Mouse (Mus musculus): ENCODE results near the gene Nlgn1. TPM values are rescaled to one million over a fixed set of nuclear protein-coding genes. Genes with fewer than 3 reads are reported as not detected.

Nlgn1 gene
- polyA plus RNA-seq, 1 experiment from 2014 or later, result 29.4 TPM

GRCm38 (mm10) chr3:25967546-25967945 lies 364.7 kb downstream of the Nlgn1 start:
- Histone ChIP-seq H3K4me2 (ENCODE audit: low read length) (no peak overlapping the region), H3K4me3 (ENCODE audit: low read length) (no peak overlapping the region), H3K9me3 (ENCODE audit: control insufficient read depth, low read length) (no peaks in the 10 kb centered on the region), H3K27me3 (replicated peaks; ENCODE audit: control insufficient read depth, insufficient read depth, low read length) (no peaks in the 10 kb centered on the region), H3K4me1 (ENCODE audit: control insufficient read depth, insufficient read depth, low read depth, low read length) (no peaks in the 10 kb centered on the region), H3K36me3 (ENCODE audit: control insufficient read depth, insufficient read depth, low read length) (no peaks in the 10 kb centered on the region), H3K9ac (ENCODE audit: low read depth, low read length) (no peak overlapping the region), H3K27ac (ENCODE audit: low read depth, low read length) (no peak overlapping the region)
- WGBS, result 84% methylated on average over 2 of the region's 2 CpGs
- ATAC-seq, result no peak

- no peak for ATAC-seq
- WGBS, result 75% methylated on average over 3 of the region's 3 CpGs
- no peak overlapping the region for H3K9ac ChIP-seq (ENCODE audit: low read depth, low read length)
- H3K27me3 ChIP-seq (replicated peaks; ENCODE audit: control insufficient read depth, insufficient read depth, low read length), result no peaks in the 10 kb centered on the region
- no peak overlapping the region for H3K4me3 ChIP-seq (ENCODE audit: low read length)
- no peaks in the 10 kb centered on the region for H3K9me3 ChIP-seq (ENCODE audit: control insufficient read depth, low read length)
- H3K4me2 ChIP-seq (ENCODE audit: low read length), result no peak overlapping the region
- H3K4me1 ChIP-seq (ENCODE audit: control insufficient read depth, insufficient read depth, low read depth, low read length), result no peaks in the 10 kb centered on the region
- H3K36me3 ChIP-seq (ENCODE audit: control insufficient read depth, insufficient read depth, low read length), result no peaks in the 10 kb centered on the region
- H3K27ac ChIP-seq (ENCODE audit: low read depth, low read length), result no peak overlapping the region
Measured at GRCm38 (mm10) chr3:25964237-25964636, 368.0 kb downstream of the Nlgn1 start.

- Histone ChIP-seq H3K4me1 (ENCODE audit: control insufficient read depth, insufficient read depth, low read depth, low read length) (no peaks in the 10 kb centered on the region), H3K4me2 (ENCODE audit: low read length) (no peak overlapping the region), H3K9ac (ENCODE audit: low read depth, low read length) (no peak overlapping the region), H3K27me3 (replicated peaks; ENCODE audit: control insufficient read depth, insufficient read depth, low read length) (no peaks in the 10 kb centered on the region), H3K9me3 (ENCODE audit: control insufficient read depth, low read length) (no peaks in the 10 kb centered on the region), H3K36me3 (ENCODE audit: control insufficient read depth, insufficient read depth, low read length) (no peaks in the 10 kb centered on the region), H3K4me3 (ENCODE audit: low read length) (no peak overlapping the region), H3K27ac (ENCODE audit: low read depth, low read length) (no peak overlapping the region)
- peak; percentile 37; the same call in 1 of the 2 replicates for ATAC-seq
- 77% methylated on average over 2 of the region's 2 CpGs for WGBS
Measured at GRCm38 (mm10) chr3:25963568-25963967, 368.7 kb downstream of the Nlgn1 start.

GRCm38 (mm10) chr3:25916535-25916934 lies 415.7 kb downstream of the Nlgn1 start:
- Histone ChIP-seq H3K27ac (ENCODE audit: low read depth, low read length) (no peak overlapping the region), H3K36me3 (ENCODE audit: control insufficient read depth, insufficient read depth, low read length) (no peaks in the 10 kb centered on the region), H3K4me2 (ENCODE audit: low read length) (no peak overlapping the region), H3K9me3 (ENCODE audit: control insufficient read depth, low read length) (no peaks in the 10 kb centered on the region), H3K27me3 (replicated peaks; ENCODE audit: control insufficient read depth, insufficient read depth, low read length) (no peaks in the 10 kb centered on the region), H3K4me1 (ENCODE audit: control insufficient read depth, insufficient read depth, low read depth, low read length) (no peaks in the 10 kb centered on the region), H3K9ac (ENCODE audit: low read depth, low read length) (no peak overlapping the region), H3K4me3 (ENCODE audit: low read length) (no peak overlapping the region)
- no peak for ATAC-seq
- WGBS, result 45% methylated on average over 5 of the region's 5 CpGs

- H3K4me3 ChIP-seq (ENCODE audit: low read length), result no peak overlapping the region
- ATAC-seq, result peak; percentile 82
- no peak overlapping the region for H3K27ac ChIP-seq (ENCODE audit: low read depth, low read length)
- no peaks in the 10 kb centered on the region for H3K36me3 ChIP-seq (ENCODE audit: control insufficient read depth, insufficient read depth, low read length)
- H3K9me3 ChIP-seq (ENCODE audit: control insufficient read depth, low read length), result no peaks in the 10 kb centered on the region
- no peaks in the 10 kb centered on the region for H3K27me3 ChIP-seq (replicated peaks; ENCODE audit: control insufficient read depth, insufficient read depth, low read length)
- WGBS, result 57% methylated on average over 2 of the region's 2 CpGs
- no peaks in the 10 kb centered on the region for H3K4me1 ChIP-seq (ENCODE audit: control insufficient read depth, insufficient read depth, low read depth, low read length)
- H3K4me2 ChIP-seq (ENCODE audit: low read length), result no peak overlapping the region
- H3K9ac ChIP-seq (ENCODE audit: low read depth, low read length), result no peak overlapping the region
Measured at GRCm38 (mm10) chr3:25914365-25915065, 417.7 kb downstream of the Nlgn1 start.

- Histone ChIP-seq H3K27me3 (replicated peaks; ENCODE audit: control insufficient read depth, insufficient read depth, low read length) (no peaks in the 10 kb centered on the region), H3K4me3 (ENCODE audit: low read length) (no peak overlapping the region), H3K4me2 (ENCODE audit: low read length) (no peak overlapping the region), H3K4me1 (ENCODE audit: control insufficient read depth, insufficient read depth, low read depth, low read length) (no peaks in the 10 kb centered on the region; the same call in 1 of the 2 replicates), H3K36me3 (ENCODE audit: control insufficient read depth, insufficient read depth, low read length) (no peaks in the 10 kb centered on the region), H3K9ac (ENCODE audit: low read depth, low read length) (no peak overlapping the region), H3K9me3 (ENCODE audit: control insufficient read depth, low read length) (peaks cover 3% of the 10 kb centered on the region), H3K27ac (ENCODE audit: low read depth, low read length) (peak overlapping the region; percentile 51)
- 64% methylated on average over 11 of the region's 11 CpGs for WGBS
- peak; percentile 95 for ATAC-seq
Measured at GRCm38 (mm10) chr3:25903140-25903809, 429.0 kb downstream of the Nlgn1 start.

- Histone ChIP-seq H3K4me3 (ENCODE audit: low read length) (no peak overlapping the region), H3K36me3 (ENCODE audit: control insufficient read depth, insufficient read depth, low read length) (no peaks in the 10 kb centered on the region), H3K4me2 (ENCODE audit: low read length) (no peak overlapping the region), H3K27ac (ENCODE audit: low read depth, low read length) (no peak overlapping the region), H3K27me3 (replicated peaks; ENCODE audit: control insufficient read depth, insufficient read depth, low read length) (no peaks in the 10 kb centered on the region), H3K9ac (ENCODE audit: low read depth, low read length) (no peak overlapping the region), H3K9me3 (ENCODE audit: control insufficient read depth, low read length) (peaks cover 2% of the 10 kb centered on the region), H3K4me1 (ENCODE audit: control insufficient read depth, insufficient read depth, low read depth, low read length) (no peaks in the 10 kb centered on the region)
- no peak for ATAC-seq
Measured at GRCm38 (mm10) chr3:25897456-25897855, 434.8 kb downstream of the Nlgn1 start.

GRCm38 (mm10) chr3:25884797-25885196 lies 447.5 kb downstream of the Nlgn1 start:
- Histone ChIP-seq H3K9ac (ENCODE audit: low read depth, low read length) (no peak overlapping the region), H3K36me3 (ENCODE audit: control insufficient read depth, insufficient read depth, low read length) (no peaks in the 10 kb centered on the region), H3K27ac (ENCODE audit: low read depth, low read length) (no peak overlapping the region), H3K4me1 (ENCODE audit: control insufficient read depth, insufficient read depth, low read depth, low read length) (no peaks in the 10 kb centered on the region), H3K9me3 (ENCODE audit: control insufficient read depth, low read length) (no peaks in the 10 kb centered on the region), H3K4me2 (ENCODE audit: low read length) (no peak overlapping the region), H3K4me3 (ENCODE audit: low read length) (no peak overlapping the region), H3K27me3 (replicated peaks; ENCODE audit: control insufficient read depth, insufficient read depth, low read length) (no peaks in the 10 kb centered on the region)
- 67% methylated on average over 2 of the region's 2 CpGs for WGBS
- ATAC-seq, result no peak

- Histone ChIP-seq H3K4me1 (ENCODE audit: control insufficient read depth, insufficient read depth, low read depth, low read length) (no peaks in the 10 kb centered on the region), H3K9me3 (ENCODE audit: control insufficient read depth, low read length) (no peaks in the 10 kb centered on the region), H3K27me3 (replicated peaks; ENCODE audit: control insufficient read depth, insufficient read depth, low read length) (no peaks in the 10 kb centered on the region), H3K9ac (ENCODE audit: low read depth, low read length) (no peak overlapping the region), H3K36me3 (ENCODE audit: control insufficient read depth, insufficient read depth, low read length) (no peaks in the 10 kb centered on the region), H3K4me3 (ENCODE audit: low read length) (no peak overlapping the region), H3K4me2 (ENCODE audit: low read length) (no peak overlapping the region), H3K27ac (ENCODE audit: low read depth, low read length) (no peak overlapping the region)
- ATAC-seq, result no peak
Measured at GRCm38 (mm10) chr3:25869161-25869560, 463.1 kb downstream of the Nlgn1 start.

Data from hindbrain, embryonic 16.5 days (tissue).